Mouse (Mus musculus) neural tube, embryonic 11.5 days (tissue): ENCODE data around the gene Ube2q2. TPM values are rescaled to one million over a fixed set of nuclear protein-coding genes. Genes with fewer than 3 reads are reported as not detected.
"Not testable (repeated sequence)": the region's sequence is repeated elsewhere in the genome, so short reads cannot be mapped to it uniquely, and the experiment has no call there.

Source experiments
- ATAC-seq: fragments of 200-750 bp; cut with Nextera tagmentation; 2 replicates; pipeline ENCODE4 v1.8.0; 2017; ENCODE audit warnings: moderate number of reproducible peaks, mild to moderate bottlenecking, moderate TSS enrichment, moderate library complexity; ENCODE audit not compliant: insufficient read depth, low FRiP score, low TSS enrichment
- DNase-seq: peaks from one replicate; pipeline ENCODE4 v3.0.0-alpha.2; 2015; ENCODE audit warnings: low spot score
- H3K27ac ChIP-seq: fragments of 300-500 bp; sonication (generic); 2 replicates; pipeline ENCODE4 v1.5.1; 2014; ENCODE audit warnings: low read depth, mild to moderate bottlenecking, low read length
- H3K27me3 ChIP-seq: fragments of 300-500 bp; sonication (generic); 2 replicates; pipeline ENCODE4 v1.6.1; 2014; ENCODE audit warnings: mild to moderate bottlenecking, low read length, mixed read lengths; ENCODE audit not compliant: control insufficient read depth, insufficient read depth
- H3K36me3 ChIP-seq: fragments of 300-500 bp; sonication (generic); 2 replicates; pipeline ENCODE4 v1.6.1; 2014; ENCODE audit warnings: mild to moderate bottlenecking, low read length, moderate library complexity, mixed read lengths; ENCODE audit not compliant: control insufficient read depth, insufficient read depth
- H3K4me1 ChIP-seq: fragments of 300-500 bp; sonication (generic); 2 replicates; pipeline ENCODE4 v1.6.1; 2014; ENCODE audit warnings: low read length, mixed read lengths; ENCODE audit not compliant: control insufficient read depth, insufficient read depth
- H3K4me2 ChIP-seq: fragments of 300-500 bp; sonication (generic); 2 replicates; pipeline ENCODE4 v1.6.1; 2014; ENCODE audit warnings: low read depth, mild to moderate bottlenecking, moderate library complexity
- H3K4me3 ChIP-seq: fragments of 300-500 bp; sonication (generic); 2 replicates; pipeline ENCODE4 v1.5.1; 2014; ENCODE audit warnings: low read depth, low read length
- H3K9ac ChIP-seq: fragments of 300-500 bp; sonication (generic); 2 replicates; pipeline ENCODE4 v1.6.1; 2014; ENCODE audit warnings: mild to moderate bottlenecking, low read length
- H3K9me3 ChIP-seq: fragments of 300-500 bp; sonication (generic); 2 replicates; pipeline ENCODE4 v1.6.1; 2016; ENCODE audit warnings: low read length; ENCODE audit not compliant: control insufficient read depth
- WGBS: fragments of 180-500 bp; shearing (Covaris S2); extraction: QIAGEN DNeasy Blood & Tissue Kit; methylation state at CpG from one replicate; pipeline ENCODE4 v1.1.7; 2014; 5-methylcytosine and 5-hydroxymethylcytosine counted together
- polyA plus RNA-seq: library from polyadenylated mRNA; unstranded; fragments of >200 nt; fragmentation: Nextera tagmentation; extraction: Ambion mirVana; gene quantifications from 2 replicates; pipeline ENCODE4 v1.2.1, GENCODE M21; 2014

Ube2q2 gene
- polyA plus RNA-seq, 1 experiment from 2014 or later, result 55.9 TPM

DNA sequence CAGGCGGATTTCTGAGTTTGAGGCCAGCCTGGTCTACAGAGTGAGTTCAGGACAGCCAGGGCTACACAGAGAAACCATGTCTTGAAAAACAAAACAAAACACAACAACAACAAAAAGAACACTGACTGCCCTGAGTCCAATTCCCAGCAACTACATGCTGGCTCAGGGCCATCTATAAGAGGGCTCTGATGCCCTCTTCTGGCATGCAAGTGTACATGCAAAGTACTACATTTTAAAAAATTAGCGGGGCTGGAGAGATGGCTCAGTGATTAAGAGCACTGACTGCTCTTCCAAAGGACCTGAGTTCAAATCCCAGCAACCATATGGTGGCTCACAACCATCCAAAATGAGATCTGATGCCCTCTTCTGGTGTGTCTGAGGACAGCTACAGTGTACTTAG lies 103.4 kb downstream of the Ube2q2 start:
- ATAC-seq, DNase-seq, H3K36me3 ChIP-seq, H3K4me3 ChIP-seq, H3K9ac ChIP-seq, H3K27ac ChIP-seq, H3K4me1 ChIP-seq, H3K27me3 ChIP-seq, H3K4me2 ChIP-seq, H3K9me3 ChIP-seq: not testable (repeated sequence)
- 68% methylated on average over 2 of the region's 2 CpGs for WGBS

DNA sequence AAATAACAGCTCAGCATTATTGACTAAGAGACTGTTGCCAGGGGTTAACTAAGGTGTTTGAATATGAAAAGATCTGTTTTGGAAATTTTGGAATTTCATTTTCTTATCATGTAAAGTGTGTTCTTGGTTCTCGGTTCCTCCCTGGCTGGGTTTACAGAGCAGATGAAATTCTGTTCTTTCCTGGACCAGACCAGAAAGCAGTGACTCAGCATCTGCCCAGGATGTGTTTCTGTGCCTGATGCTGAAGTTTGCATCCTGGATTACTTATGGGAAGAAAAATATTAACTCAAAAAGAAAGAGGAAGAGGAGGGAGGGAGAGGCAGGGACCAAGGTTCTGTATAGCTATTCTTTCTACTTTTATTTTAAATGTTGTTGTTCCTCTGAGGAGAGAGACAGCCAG lies 105.2 kb downstream of the Ube2q2 start:
- WGBS, result 77% methylated on average over 1 of the region's 1 CpGs
- no peak overlapping the region for H3K4me2 ChIP-seq
- H3K27ac ChIP-seq, result no peak overlapping the region
- no peak for ATAC-seq
- H3K27me3 ChIP-seq, result no peaks in the 10 kb centered on the region
- no peak overlapping the region for H3K4me3 ChIP-seq
- no peaks in the 10 kb centered on the region for H3K36me3 ChIP-seq
- no peak for DNase-seq
- no peaks in the 10 kb centered on the region for H3K4me1 ChIP-seq
- no peak overlapping the region for H3K9ac ChIP-seq
- no peaks in the 10 kb centered on the region for H3K9me3 ChIP-seq

DNA sequence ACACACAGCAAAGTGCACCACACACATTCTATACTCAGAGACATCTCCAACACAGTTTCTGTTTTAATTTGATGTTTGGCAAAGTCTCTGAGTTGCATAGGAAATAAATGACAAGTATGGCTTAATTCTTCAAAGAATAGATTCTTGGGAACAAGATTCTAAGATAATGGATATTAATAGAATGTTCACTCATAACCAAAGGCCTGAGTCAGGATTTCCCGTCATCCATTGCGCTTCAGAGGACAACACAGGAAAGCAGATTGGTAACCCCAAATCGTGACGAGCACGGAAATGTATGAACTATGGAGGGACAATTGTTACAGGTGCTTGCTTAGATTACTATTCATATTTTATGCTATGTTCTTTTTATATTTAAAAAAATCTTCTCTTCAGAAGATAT lies 106.4 kb downstream of the Ube2q2 start:
- no peak overlapping the region for H3K27ac ChIP-seq
- H3K9me3 ChIP-seq, result no peaks in the 10 kb centered on the region
- no peak for ATAC-seq
- no peak overlapping the region for H3K4me3 ChIP-seq
- H3K36me3 ChIP-seq, result no peaks in the 10 kb centered on the region
- 92% methylated on average over 5 of the region's 5 CpGs for WGBS
- no peak for DNase-seq
- H3K4me2 ChIP-seq, result no peak overlapping the region
- H3K4me1 ChIP-seq, result no peaks in the 10 kb centered on the region
- no peak overlapping the region for H3K9ac ChIP-seq
- H3K27me3 ChIP-seq, result no peaks in the 10 kb centered on the region

DNA sequence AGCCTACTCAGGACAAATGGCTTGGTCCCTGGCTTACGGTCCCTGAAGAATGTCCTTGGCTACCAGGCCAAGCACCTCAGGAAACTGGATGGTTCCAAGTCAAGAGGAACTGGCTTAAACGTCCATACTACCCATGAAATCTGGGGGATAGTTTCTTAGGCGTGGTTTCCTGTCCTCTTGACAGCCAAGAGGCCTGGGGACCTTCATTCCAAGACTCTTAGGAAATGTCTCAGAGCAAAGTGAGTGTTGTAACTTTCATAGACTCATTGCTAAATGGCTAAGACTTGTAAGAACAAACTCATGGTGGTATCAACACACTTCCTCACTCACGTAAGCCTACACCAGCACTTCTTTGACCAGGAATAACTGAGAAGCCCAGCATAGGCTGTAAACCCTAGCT lies 107.0 kb downstream of the Ube2q2 start:
- Histone ChIP-seq H3K27me3 (no peaks in the 10 kb centered on the region), H3K4me2 (no peak overlapping the region), H3K27ac (no peak overlapping the region), H3K36me3 (no peaks in the 10 kb centered on the region), H3K9ac (no peak overlapping the region), H3K4me1 (no peaks in the 10 kb centered on the region), H3K9me3 (no peaks in the 10 kb centered on the region), H3K4me3 (no peak overlapping the region)
- DNase-seq, result no peak
- no peak for ATAC-seq
- 67% methylated on average over 4 of the region's 4 CpGs for WGBS

DNA sequence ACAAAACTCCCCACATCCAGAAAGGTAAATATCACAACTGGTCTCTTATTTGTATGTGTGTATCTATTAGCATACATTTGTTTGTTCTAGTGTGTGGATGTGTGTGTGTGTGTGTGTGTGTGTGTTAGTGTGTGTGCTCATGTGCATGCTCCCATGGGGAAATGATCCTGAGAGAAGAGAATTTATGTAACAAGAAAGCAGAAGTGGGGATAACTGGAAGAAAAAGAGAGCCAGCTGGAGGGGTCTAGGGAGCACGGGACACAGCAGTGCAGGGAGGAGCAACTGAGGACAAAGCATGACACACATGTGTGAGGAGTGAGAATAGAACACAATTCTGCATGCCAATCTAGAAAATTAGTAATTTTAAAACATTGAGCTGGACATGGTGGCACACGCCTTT lies 108.5 kb downstream of the Ube2q2 start:
- Histone ChIP-seq H3K4me2 (no peak overlapping the region), H3K9ac (no peak overlapping the region), H3K4me3 (no peak overlapping the region), H3K4me1 (no peaks in the 10 kb centered on the region), H3K9me3 (no peaks in the 10 kb centered on the region), H3K36me3 (no peaks in the 10 kb centered on the region), H3K27me3 (no peaks in the 10 kb centered on the region), H3K27ac (no peak overlapping the region)
- DNase-seq, result no peak
- WGBS, result 82% methylated on average over 2 of the region's 2 CpGs
- ATAC-seq, result no peak

Other genes with a start within 250 kb of the Ube2q2 start
- 4.8 and 5.1 TPM in 2 replicates for gene Hykk, start 231.6 kb upstream of the Ube2q2 start, polyA plus RNA-seq
- 315 and 316 TPM in 2 replicates for gene Psma4, start 198.1 kb upstream of the Ube2q2 start, polyA plus RNA-seq
- gene AY074887, start 197.9 kb upstream of the Ube2q2 start, polyA plus RNA-seq, result 0.74 and 0.77 TPM in 2 replicates
- gene Chrna5, start 168.0 kb upstream of the Ube2q2 start, polyA plus RNA-seq, result 4.8 and 5.2 TPM in 2 replicates
- gene Chrna3, start 122.3 kb upstream of the Ube2q2 start, polyA plus RNA-seq, result 35.0 and 37.5 TPM in 2 replicates
- 5.4 and 6.2 TPM in 2 replicates for gene Chrnb4, start 100.1 kb upstream of the Ube2q2 start, polyA plus RNA-seq
- 78.0 and 82.5 TPM in 2 replicates for gene Fbxo22, start 60.1 kb downstream of the Ube2q2 start, polyA plus RNA-seq
- 1.1 and 1.6 TPM in 2 replicates for gene Nrg4, start 178.0 kb downstream of the Ube2q2 start, polyA plus RNA-seq
- gene Tmem266, start 178.1 kb downstream of the Ube2q2 start, polyA plus RNA-seq, result 0.62 and 0.89 TPM in 2 replicates